Mouse (Mus musculus) limb, embryonic 12.5 days (tissue): Measurements from ENCODE around the gene Gpr137b. TPM values are rescaled to one million over a fixed set of nuclear protein-coding genes. Genes with fewer than 3 reads are reported as not detected.
A peak's percentile ranks its signal among the peaks of the same experiment; 100 is the strongest.
"Not testable (repeated sequence)": the region's sequence is repeated elsewhere in the genome, so short reads cannot be mapped to it uniquely, and the experiment has no call there.

Experiments
- ATAC-seq: fragments of 200-750 bp; cut with Nextera tagmentation; 2 replicates; pipeline ENCODE4 v1.8.0; 2017; ENCODE audit warnings: low read depth, moderate TSS enrichment; ENCODE audit not compliant: insufficient number of reproducible peaks, insufficient read depth, low FRiP score, low TSS enrichment
- H3K27ac ChIP-seq: fragments of 300-500 bp; sonication (generic); 2 replicates; pipeline ENCODE4 v1.5.1; 2016; ENCODE audit warnings: mild to moderate bottlenecking, moderate library complexity
- H3K27me3 ChIP-seq: fragments of 300-500 bp; sonication (generic); 2 replicates; pipeline ENCODE4 v1.6.1; 2016; ENCODE audit warnings: mild to moderate bottlenecking, moderate library complexity
- H3K36me3 ChIP-seq: fragments of 300-500 bp; sonication (generic); 2 replicates; pipeline ENCODE4 v1.6.1; 2016; ENCODE audit warnings: mild to moderate bottlenecking, moderate library complexity
- H3K4me1 ChIP-seq: fragments of 300-500 bp; sonication (generic); replicated peaks from 2 replicates; pipeline ENCODE4 v1.6.1; 2016
- H3K4me2 ChIP-seq: fragments of 300-500 bp; sonication (generic); 2 replicates; pipeline ENCODE4 v1.6.1; 2016; ENCODE audit warnings: mild to moderate bottlenecking, moderate library complexity
- H3K4me3 ChIP-seq: fragments of 300-500 bp; sonication (generic); replicated peaks from 2 replicates; pipeline ENCODE4 v1.5.1; 2016; ENCODE audit warnings: mild to moderate bottlenecking
- H3K9ac ChIP-seq: fragments of 300-500 bp; sonication (generic); replicated peaks from 2 replicates; pipeline ENCODE4 v1.6.1; 2016; ENCODE audit warnings: mild to moderate bottlenecking, moderate library complexity
- H3K9me3 ChIP-seq: fragments of 300-500 bp; sonication (generic); 2 replicates; pipeline ENCODE4 v1.6.1; 2016; ENCODE audit warnings: mild to moderate bottlenecking, moderate library complexity
- WGBS: fragments of 180-500 bp; shearing (Covaris S2); methylation state at CpG from one replicate; pipeline ENCODE4 v1.1.7; 2016; 5-methylcytosine and 5-hydroxymethylcytosine counted together
- polyA plus RNA-seq: library from polyadenylated mRNA; unstranded; fragments of >200 nt; fragmentation: Nextera tagmentation; extraction: Ambion mirVana; gene quantifications from 2 replicates; pipeline ENCODE4 v1.2.1, GENCODE M21; 2016

The Gpr137b gene
- 11.9 and 12.8 TPM in 2 replicates for polyA plus RNA-seq

- H3K27ac ChIP-seq, H3K4me1 ChIP-seq: not testable (repeated sequence)
- H3K4me2 ChIP-seq: peak within 1 kb of the TSS; percentile 54
These were observed at the start of gene Gpr137b for GRCm38 (mm10) chr13:13393228-13394095. Gene Gpr137b, minus strand, starts transcription at chr13:13394014.

GRCm38 (mm10) chr13:13438112-13438953 is 44.5 kb upstream of the Gpr137b start:
- not testable (repeated sequence) for H3K9ac ChIP-seq, H3K4me1 ChIP-seq, H3K36me3 ChIP-seq, H3K27me3 ChIP-seq, H3K9me3 ChIP-seq, H3K27ac ChIP-seq
- H3K4me2 ChIP-seq: peak overlapping the region; percentile 47
- ATAC-seq: peak; percentile 37; the same call in 1 of the 2 replicates
- peak overlapping the region; percentile 23 for H3K4me3 ChIP-seq
- 4% methylated on average over 18 of the region's 28 CpGs for WGBS

More at GRCm38 (mm10) chr13:13393228-13394095, at the start of gene Gpr137b:
- not testable (repeated sequence) for H3K9ac ChIP-seq, H3K9me3 ChIP-seq, H3K36me3 ChIP-seq, H3K27me3 ChIP-seq
- WGBS: 1% methylated on average over 60 of the region's 78 CpGs
- peak within 1 kb of the TSS; percentile 37 for H3K4me3 ChIP-seq
- ATAC-seq: peak; percentile 84

DNA sequence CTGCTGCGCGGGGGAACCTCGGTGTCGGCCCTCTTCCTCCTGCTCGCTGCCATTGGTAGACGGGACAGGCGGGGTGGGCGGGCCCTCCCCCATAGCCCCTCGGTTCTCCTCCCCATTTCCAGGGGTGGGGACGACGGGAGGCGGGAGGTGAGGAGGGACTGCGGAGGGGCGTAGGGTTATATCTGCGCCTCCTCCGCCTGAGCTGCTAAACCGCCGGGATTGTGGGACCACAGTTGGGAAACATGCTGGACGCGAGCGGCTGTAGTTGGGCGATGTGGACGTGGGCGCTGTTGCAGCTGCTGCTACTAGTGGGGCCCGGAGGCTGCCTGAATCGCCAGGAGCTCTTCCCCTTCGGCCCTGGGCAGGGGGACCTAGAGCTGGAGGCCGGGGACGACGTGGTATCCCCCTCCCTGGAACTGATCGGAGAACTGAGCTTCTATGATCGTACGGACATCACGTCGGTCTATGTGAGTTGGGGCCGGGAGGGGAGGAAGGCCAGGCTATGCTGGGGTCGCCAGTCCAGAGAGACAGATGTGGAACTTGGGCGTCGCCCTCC is 43.7 kb upstream of the Gpr137b start, which contains the start of gene Nid1:
Gene Nid1, plus strand, starts transcription at position 92 of the 556 bp plus-strand sequence.
- H3K9ac ChIP-seq, H3K27me3 ChIP-seq, H3K36me3 ChIP-seq, H3K27ac ChIP-seq, H3K4me1 ChIP-seq, H3K9me3 ChIP-seq: not testable (repeated sequence)
- peak; percentile 77 for ATAC-seq
- Histone ChIP-seq H3K4me2 (peak within 1 kb of the TSS; percentile 47), H3K4me3 (peak within 1 kb of the TSS; percentile 29)
- under 1% methylated on average over 33 of the region's 39 CpGs for WGBS

- H3K4me1 ChIP-seq, H3K4me2 ChIP-seq, H3K9me3 ChIP-seq, H3K9ac ChIP-seq, H3K27me3 ChIP-seq, H3K4me3 ChIP-seq, H3K27ac ChIP-seq, H3K36me3 ChIP-seq, ATAC-seq: not testable (repeated sequence)
- WGBS: 69% methylated on average over 5 of the region's 7 CpGs
These were observed 42.3 kb upstream of the Gpr137b start for GRCm38 (mm10) chr13:13436161-13436560.

DNA sequence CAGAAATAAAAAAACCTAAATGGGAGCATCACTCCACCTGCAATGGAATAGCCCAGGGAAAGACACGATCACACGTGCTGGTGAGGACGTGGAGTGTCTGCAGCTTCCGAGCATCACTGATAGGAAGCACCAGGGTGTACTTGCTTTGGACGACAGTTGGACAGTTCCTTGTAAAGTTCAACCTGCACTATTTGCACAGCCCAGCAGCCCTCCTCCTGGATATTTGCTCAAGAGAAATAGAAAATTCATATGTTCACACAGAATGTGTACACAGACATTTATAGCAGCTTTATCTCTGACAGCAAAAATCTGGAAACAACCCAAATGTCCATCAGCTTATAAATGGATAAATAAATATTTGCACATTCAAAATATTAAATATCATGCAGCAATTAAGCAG is 29.5 kb upstream of the Gpr137b start:
- not testable (repeated sequence) for ATAC-seq, H3K4me1 ChIP-seq, H3K4me3 ChIP-seq, H3K9me3 ChIP-seq, H3K4me2 ChIP-seq, H3K36me3 ChIP-seq, H3K27me3 ChIP-seq, H3K27ac ChIP-seq, H3K9ac ChIP-seq
- WGBS: 84% methylated on average over 3 of the region's 5 CpGs

DNA sequence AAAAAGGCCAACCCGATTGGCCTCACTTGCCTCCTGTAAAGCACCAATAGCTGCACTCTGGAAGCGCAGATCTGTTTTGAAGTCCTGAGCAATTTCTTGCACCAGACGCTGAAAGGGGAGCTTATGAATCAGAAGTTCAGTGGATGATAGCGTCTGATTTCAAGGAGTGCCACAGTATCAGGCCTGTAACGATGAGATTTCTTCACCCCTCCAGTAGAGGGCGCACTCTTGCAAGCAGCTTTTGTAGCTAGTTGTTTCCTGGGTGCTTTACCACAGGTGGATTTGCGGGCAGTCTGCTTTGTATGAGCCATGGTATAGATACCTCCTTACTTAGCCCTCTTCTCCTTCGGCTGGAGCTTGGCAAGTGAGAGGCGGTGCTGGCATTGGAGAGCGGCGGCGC is 25.0 kb upstream of the Gpr137b start:
- WGBS: 90% methylated on average over 6 of the region's 12 CpGs
- not testable (repeated sequence) for H3K9me3 ChIP-seq, H3K36me3 ChIP-seq

DNA sequence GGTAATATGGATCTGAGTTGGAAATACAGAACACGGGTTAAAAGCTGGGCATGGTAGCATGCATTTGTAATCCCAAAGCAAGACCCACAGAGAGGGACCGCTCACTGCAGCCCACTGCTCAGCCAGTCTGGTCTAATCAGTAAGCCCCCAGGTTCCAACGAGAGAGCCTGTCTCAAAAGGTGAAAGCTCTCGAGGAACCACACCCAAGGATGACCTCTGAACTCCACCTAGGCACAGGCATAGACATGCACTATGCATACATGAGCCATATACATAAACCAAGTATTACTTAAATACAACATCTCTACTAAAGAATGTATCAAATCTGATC is 22.2 kb upstream of the Gpr137b start:
- not testable (repeated sequence) for H3K4me3 ChIP-seq, H3K27ac ChIP-seq, H3K9ac ChIP-seq, H3K4me2 ChIP-seq, H3K9me3 ChIP-seq, H3K4me1 ChIP-seq, H3K36me3 ChIP-seq, H3K27me3 ChIP-seq
- 73% methylated on average over 2 of the region's 4 CpGs for WGBS
- peak; percentile 44; the same call in 1 of the 2 replicates for ATAC-seq

More for the DNA sequence above, 25.0 kb upstream of the Gpr137b start:
- H3K4me3 ChIP-seq, H3K9ac ChIP-seq, H3K27ac ChIP-seq, H3K4me2 ChIP-seq, H3K4me1 ChIP-seq, H3K27me3 ChIP-seq, ATAC-seq: not testable (repeated sequence)

- H3K9me3 ChIP-seq, H3K27ac ChIP-seq, H3K9ac ChIP-seq, H3K4me3 ChIP-seq, H3K27me3 ChIP-seq, H3K36me3 ChIP-seq, H3K4me1 ChIP-seq: not testable (repeated sequence)
- ATAC-seq: peak; percentile 57; the same call in 1 of the 2 replicates
- peak overlapping the region; percentile 30 for H3K4me2 ChIP-seq
- 37% methylated on average over 23 of the region's 23 CpGs for WGBS
These were observed 21.5 kb upstream of the Gpr137b start for GRCm38 (mm10) chr13:13415120-13416006.

DNA sequence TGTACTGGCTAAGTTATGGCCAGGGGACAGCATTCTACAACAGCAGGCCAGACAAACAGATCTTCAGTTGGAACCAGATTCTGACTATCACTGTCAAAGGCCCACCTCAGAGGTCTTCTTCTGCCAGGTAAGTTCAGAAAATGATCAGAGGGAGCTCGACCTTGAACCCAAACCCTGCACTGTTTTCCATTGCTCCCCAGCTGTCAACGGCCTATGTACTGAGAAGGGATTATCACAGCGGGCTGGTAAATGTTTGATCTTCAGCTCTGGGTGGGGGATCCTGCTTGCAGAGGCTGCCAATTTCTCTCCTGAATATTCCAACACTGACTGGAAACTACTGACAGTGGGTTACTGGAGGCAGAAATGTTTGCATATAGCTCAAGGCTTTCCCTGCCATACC is 20.4 kb upstream of the Gpr137b start:
- Histone ChIP-seq H3K9ac (no peak overlapping the region), H3K9me3 (no peaks in the 10 kb centered on the region), H3K4me1 (no peaks in the 10 kb centered on the region), H3K27me3 (no peaks in the 10 kb centered on the region), H3K36me3 (no peaks in the 10 kb centered on the region), H3K27ac (no peak overlapping the region), H3K4me2 (no peak overlapping the region), H3K4me3 (no peak overlapping the region)
- ATAC-seq: no peak
- WGBS: 80% methylated on average over 3 of the region's 3 CpGs

DNA sequence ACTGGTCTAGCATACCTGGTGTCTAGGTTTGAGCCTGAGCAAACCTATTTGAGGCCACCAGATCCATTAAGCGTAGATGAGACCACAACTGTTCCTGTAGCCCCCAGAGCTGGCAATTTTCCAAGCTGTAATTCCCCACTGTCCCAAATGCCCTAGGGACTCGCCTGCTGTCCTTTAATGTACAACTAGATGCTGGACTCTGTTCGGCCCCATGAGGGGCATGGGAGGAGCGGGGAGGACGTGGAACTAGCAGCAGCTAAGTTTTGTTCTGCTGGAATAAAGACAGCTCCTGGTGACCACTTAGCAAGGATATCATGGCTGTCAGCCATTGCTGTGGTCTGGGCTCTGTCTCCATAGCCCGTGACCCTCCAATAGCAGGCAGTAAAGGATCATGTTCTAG is 11.7 kb upstream of the Gpr137b start:
- not testable (repeated sequence) for H3K4me3 ChIP-seq, H3K27ac ChIP-seq, H3K4me1 ChIP-seq, H3K9me3 ChIP-seq, ATAC-seq, H3K36me3 ChIP-seq, H3K4me2 ChIP-seq, H3K27me3 ChIP-seq, H3K9ac ChIP-seq
- no CpG with 5 or more reads among the region's 6 CpGs for WGBS
